Mouse (Mus musculus): ENCODE measurements around the gene Anapc7. TPM values are rescaled to one million over a fixed set of nuclear protein-coding genes. Genes with fewer than 3 reads are reported as not detected.
"Not testable (repeated sequence)": the region's sequence is repeated elsewhere in the genome, so short reads cannot be mapped to it uniquely, and the experiment has no call there.

Anapc7 gene
- total RNA-seq, 4 experiments from 2014 or later, result 14.3 to 16.8 (median 15.2) TPM

- DNase-seq (ENCODE audit: low spot score in 2 of 2), result no peak
These were observed 28.5 kb downstream of the Anapc7 start for GRCm38 (mm10) chr5:122449946-122450345.

GRCm38 (mm10) chr5:122450913-122451317 is 29.4 kb downstream of the Anapc7 start:
- no peak for DNase-seq (ENCODE audit: low spot score in 2 of 2)

GRCm38 (mm10) chr5:122451324-122451723 is 29.8 kb downstream of the Anapc7 start:
- no peak for DNase-seq (ENCODE audit: low spot score in 2 of 2)

- DNase-seq (ENCODE audit: low spot score in 2 of 2), result no peak
These were observed 30.7 kb downstream of the Anapc7 start for GRCm38 (mm10) chr5:122452194-122452593.

GRCm38 (mm10) chr5:122453188-122453587 is 31.7 kb downstream of the Anapc7 start:
- no peak for DNase-seq (ENCODE audit: low spot score in 2 of 2)

GRCm38 (mm10) chr5:122454442-122454841 is 32.9 kb downstream of the Anapc7 start:
- no peak for DNase-seq (ENCODE audit: low spot score in 2 of 2)

GRCm38 (mm10) chr5:122454883-122455282 is 33.4 kb downstream of the Anapc7 start:
- DNase-seq (ENCODE audit: low spot score in 2 of 2), result no peak

- no peak for DNase-seq (ENCODE audit: low spot score in 2 of 2)
These were observed 34.1 kb downstream of the Anapc7 start for GRCm38 (mm10) chr5:122455584-122455983.

- not testable (repeated sequence) for DNase-seq (ENCODE audit: low spot score in 2 of 2)
These were observed 35.6 kb downstream of the Anapc7 start for GRCm38 (mm10) chr5:122457054-122457453.

- DNase-seq (ENCODE audit: low spot score in 2 of 2), result no peak
These were observed 36.6 kb downstream of the Anapc7 start for GRCm38 (mm10) chr5:122458066-122458465.

- no peak for DNase-seq (ENCODE audit: low spot score in 2 of 2)
These were observed 37.8 kb downstream of the Anapc7 start for GRCm38 (mm10) chr5:122459335-122459734.

GRCm38 (mm10) chr5:122460656-122461055 is 39.2 kb downstream of the Anapc7 start:
- no peak for DNase-seq (ENCODE audit: low spot score in 2 of 2)

- no peak for DNase-seq (ENCODE audit: low spot score in 2 of 2)
These were observed 39.9 kb downstream of the Anapc7 start for GRCm38 (mm10) chr5:122461431-122461830.

GRCm38 (mm10) chr5:122471658-122472057 is 50.2 kb downstream of the Anapc7 start:
- DNase-seq (ENCODE audit: low spot score in 2 of 2), result no peak

GRCm38 (mm10) chr5:122474643-122475363 is 53.3 kb downstream of the Anapc7 start:
- DNase-seq (ENCODE audit: low spot score in 2 of 2), result no peak

- DNase-seq (ENCODE audit: low spot score in 2 of 2), result no peak
These were observed 54.6 kb downstream of the Anapc7 start for GRCm38 (mm10) chr5:122476078-122476477.

GRCm38 (mm10) chr5:122477492-122477891 is 56.0 kb downstream of the Anapc7 start:
- DNase-seq (ENCODE audit: low spot score in 2 of 2), result no peak

GRCm38 (mm10) chr5:122479131-122479530 is 57.6 kb downstream of the Anapc7 start:
- DNase-seq (ENCODE audit: low spot score in 2 of 2), result no peak

GRCm38 (mm10) chr5:122481844-122482243 is 60.4 kb downstream of the Anapc7 start:
- DNase-seq (ENCODE audit: low spot score in 2 of 2), result peak in 1 of 2 experiments; percentile 19

GRCm38 (mm10) chr5:122482733-122483391 is 61.4 kb downstream of the Anapc7 start:
- no peak for DNase-seq (ENCODE audit: low spot score in 2 of 2)

- not testable (repeated sequence) for DNase-seq (ENCODE audit: low spot score in 2 of 2)
These were observed 64.8 kb downstream of the Anapc7 start for GRCm38 (mm10) chr5:122486243-122486642.

- no peak for DNase-seq (ENCODE audit: low spot score in 2 of 2)
These were observed 66.3 kb downstream of the Anapc7 start for GRCm38 (mm10) chr5:122487825-122488224.

GRCm38 (mm10) chr5:122490148-122490547 is 68.7 kb downstream of the Anapc7 start:
- no peak for DNase-seq (ENCODE audit: low spot score in 2 of 2)
